Mouse (Mus musculus) activated CD4-positive, CD25-positive, alpha-beta regulatory T cell, adult 4 months (primary cell): ENCODE data around the gene Ror2. TPM values are rescaled to one million over a fixed set of nuclear protein-coding genes. Genes with fewer than 3 reads are reported as not detected.

Source experiments
- ATAC-seq: one replicate; pipeline ENCODE4 v1.8.0; 2017
- polyA plus RNA-seq, 2 experiments: library from polyadenylated mRNA; unstranded; fragments of 100-300 nt; shearing (Covaris generic); gene quantifications; one replicate each; pipeline ENCODE4 v1.2.1; 2017

Gene Ror2
- polyA plus RNA-seq, 2 experiments from 2014 or later: not detected

DNA sequence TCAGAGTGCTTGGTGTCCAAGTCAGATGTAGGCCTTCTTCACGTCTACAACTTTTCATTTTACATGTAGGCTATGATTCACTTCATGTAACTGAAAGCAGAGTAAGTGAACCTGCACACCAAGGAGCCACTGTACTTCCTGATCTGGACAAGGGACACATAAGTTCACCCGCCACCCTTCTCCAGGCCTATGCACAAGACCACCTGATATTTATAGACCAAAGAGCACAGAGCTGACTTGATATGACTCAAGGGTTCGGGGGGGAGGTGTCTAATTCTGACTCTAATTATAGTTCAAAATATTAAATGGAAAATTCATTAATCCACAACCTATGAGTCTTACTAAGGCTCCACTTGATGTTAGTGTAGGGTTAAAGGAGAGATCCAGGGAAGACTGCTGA lies 14.3 kb downstream of the Ror2 start:
- no peak for ATAC-seq

DNA sequence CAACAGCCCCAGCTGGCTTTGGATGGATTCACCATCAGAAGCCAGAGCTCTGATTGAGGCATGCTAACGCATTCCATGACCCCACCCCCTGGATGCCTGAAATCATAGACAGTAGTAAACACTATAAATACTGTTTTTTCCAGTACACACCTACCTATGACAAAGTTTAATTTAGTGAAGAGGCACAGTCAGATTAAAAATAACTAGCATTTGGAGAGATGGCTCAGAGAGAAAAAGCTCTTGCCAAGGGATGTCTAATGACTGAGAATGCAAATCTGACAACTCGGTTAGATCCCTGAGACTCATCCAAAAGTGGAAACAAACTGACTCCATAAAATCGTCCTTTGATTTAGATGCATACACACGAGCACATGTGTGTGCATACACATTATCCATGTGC lies 15.4 kb downstream of the Ror2 start:
- no peak for ATAC-seq

DNA sequence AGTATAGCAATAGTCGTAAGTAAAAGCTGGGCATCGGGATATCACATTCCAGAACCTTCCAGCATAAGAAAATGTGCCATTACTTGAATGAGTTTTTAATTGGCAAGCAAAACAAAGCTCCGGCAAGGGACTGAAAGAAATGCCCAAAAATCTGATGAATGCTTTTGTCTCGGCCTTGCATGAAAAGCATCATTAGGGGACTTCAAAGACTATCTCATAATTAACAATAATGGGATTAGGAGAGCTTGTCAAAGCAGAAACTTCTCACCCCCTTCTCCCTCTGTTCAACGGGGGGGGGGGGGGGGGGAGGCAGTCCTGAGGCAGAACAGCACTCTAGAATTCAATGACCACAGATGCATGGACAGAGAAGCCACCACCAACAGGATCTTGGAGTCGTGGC lies 17.4 kb downstream of the Ror2 start:
- ATAC-seq: no peak

DNA sequence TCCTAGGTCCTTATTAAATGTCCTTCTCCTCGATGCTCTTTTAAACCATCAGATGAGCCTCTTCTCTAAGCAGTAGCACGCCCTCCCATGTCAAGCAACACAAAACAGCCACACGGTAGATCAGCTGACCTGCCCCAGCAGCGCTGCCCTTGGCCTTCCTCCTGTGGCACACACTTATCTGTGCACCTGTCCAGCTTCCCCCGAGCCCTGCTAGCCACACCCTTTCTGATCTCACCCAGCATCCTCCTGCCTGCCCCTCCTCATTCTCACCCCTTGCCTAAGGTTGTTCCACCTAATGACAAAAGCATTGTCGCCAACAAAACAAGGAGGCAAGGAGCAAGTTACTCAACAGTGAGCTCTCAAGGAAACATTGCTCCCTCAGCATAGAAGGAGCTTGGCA lies 18.1 kb downstream of the Ror2 start:
- ATAC-seq: no peak

DNA sequence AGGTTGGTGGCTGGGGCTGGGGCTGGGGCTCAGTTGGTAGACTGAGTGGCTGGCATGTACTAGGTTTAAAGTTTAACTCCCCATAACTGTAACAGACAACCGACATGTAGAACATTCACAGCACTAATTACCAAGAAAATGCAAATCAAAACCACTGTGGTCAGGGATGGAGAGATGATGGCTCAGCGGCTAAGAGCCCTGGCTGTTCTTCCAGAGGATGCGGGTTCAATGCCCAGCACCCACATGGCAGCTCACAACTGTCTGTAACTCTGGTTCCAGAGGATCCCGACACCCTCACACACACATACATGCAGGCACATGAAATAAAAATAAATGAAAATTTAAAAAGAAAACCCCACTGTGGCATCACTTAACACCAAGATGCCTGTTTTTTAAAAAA lies 18.8 kb downstream of the Ror2 start:
- no peak for ATAC-seq

DNA sequence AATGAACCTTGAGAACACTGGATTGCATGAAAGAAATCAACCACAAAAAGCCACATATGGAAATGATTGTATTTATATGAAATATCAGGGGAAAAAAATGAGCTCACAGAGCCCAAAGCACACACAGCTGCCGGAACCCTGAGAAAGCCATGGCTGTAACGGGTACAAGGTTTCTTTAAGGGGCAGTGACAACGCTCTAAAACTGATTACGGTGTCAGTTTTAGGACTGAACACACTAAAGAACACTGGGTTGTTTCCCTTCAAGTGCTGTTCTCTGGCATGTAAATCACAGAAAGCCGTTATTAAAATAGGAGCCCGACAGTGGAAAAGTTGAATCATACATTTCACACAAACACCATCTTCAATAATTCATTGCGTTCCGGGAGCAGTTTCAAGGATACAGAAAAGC lies 19.4 kb downstream of the Ror2 start:
- no peak for ATAC-seq

DNA sequence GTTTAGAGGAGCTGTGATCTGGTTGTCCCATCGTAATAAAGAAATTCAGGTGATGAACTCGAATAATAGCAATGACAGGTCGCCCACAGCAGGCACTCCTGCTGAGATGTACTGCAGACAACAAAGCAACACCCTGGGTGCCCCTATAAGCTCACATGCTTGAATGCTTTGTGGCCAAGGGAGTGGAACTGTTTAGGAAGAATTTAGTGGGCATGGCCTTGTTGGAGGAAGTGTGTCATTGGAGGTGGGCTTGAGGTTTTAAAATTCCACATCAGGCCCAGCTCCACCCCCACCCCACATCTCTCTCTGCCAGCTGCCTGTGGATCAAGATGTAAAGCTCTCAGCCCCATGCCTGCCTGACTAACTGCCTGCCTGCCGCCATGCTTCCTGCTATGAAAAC lies 21.0 kb downstream of the Ror2 start:
- no peak for ATAC-seq

DNA sequence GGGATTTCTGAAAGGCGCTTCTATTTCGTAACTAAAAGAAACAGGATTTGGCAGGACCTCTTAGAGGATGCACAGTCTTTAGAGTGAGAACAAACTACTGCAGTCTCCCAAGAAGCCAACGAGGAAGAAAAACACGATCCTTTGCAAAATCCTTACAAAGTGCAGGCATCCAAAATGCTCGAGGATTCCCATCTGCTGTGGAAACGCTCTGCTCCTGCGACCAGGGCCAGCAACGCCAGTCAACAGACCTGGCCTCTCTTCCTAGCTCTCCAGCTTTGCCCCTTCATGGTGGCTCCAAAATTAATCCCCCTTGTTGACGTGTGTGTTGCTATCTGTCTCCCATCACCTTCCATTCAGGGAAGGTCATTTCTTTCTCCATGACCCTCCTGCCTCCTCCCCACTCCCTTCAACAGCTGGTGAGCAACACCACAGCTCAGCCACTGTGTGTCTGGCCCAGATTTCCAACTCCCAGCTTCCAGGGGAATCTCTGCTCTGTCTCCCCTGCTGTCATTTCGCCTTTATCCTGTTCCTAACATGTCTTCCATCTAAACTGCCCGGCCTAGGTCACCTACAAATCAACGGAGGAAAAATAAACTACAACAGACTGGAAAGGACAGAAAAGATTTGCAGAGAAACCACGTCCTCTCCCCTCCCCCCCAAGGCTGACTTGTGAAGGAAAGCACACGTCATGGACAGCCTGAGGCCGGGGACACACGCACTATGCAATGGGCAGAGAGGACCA lies 23.2 kb downstream of the Ror2 start:
- no peak for ATAC-seq

DNA sequence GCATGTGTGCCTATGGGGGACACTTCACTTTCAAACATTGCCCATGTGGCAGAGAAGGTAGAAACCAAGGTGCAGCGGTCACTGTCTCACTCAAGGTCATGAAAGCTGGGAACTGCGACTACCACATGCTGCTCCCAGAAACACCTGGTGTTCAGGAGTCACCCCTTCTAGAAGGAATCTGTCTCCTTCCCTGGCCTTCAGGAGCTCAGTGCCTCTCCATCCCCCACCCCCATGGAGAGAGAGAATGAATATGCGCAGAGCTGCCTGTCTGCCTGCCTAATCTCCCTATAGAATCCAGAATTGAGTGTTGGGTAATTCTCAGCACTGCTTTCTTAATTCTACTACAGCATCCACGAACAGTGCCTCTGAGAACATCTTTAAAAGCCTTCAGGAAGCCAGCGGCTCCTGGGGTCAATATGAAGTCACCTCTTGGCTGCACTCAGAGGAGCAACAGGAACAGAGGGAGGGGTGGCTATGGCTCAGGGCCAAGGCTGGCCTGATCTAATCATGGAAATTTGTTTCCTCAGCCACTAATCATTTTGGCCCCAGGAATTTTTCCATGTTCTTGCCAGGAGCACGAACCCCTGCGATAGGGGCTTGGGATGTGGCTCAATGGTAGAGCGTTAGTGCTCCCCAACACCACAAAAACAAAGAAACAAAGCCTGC lies 24.7 kb downstream of the Ror2 start:
- ATAC-seq: no peak

DNA sequence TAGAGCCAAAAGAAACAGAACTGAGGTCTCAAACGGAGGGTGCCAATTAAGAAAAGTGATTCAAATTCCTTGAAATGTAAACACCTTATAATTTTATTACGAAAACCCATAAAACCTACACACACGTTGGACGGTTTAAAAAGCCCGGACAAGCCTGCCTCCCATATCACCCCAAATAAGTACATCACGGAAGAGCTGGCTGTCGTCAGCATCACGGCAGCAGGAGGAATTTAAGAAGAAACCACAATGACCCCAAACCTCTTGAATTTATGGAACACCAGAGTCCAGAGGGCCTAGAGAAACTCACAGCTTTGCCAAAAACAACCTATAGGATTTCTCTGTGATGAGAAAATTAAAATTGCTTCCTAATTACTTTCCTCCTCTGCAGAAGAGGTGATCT lies 27.0 kb downstream of the Ror2 start:
- ATAC-seq: no peak

DNA sequence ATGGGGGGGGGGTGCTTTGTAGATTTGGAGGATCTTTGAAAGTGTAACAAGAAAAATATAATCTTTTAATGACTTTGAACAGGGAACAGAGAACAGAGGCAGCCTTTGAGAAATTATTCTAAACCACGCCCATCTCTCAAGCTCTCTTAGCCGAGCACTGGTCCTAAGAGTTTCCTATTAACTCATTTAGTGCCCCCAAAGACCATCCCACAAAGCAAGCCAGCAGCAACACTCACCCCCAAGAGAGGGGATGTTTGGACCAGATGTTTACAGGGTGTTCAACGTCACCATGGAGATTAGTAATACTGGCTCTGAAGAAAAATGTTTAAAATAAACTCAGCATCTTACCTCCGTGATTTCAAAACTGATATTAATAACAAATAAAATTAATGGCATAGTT lies 27.4 kb downstream of the Ror2 start:
- ATAC-seq: no peak

DNA sequence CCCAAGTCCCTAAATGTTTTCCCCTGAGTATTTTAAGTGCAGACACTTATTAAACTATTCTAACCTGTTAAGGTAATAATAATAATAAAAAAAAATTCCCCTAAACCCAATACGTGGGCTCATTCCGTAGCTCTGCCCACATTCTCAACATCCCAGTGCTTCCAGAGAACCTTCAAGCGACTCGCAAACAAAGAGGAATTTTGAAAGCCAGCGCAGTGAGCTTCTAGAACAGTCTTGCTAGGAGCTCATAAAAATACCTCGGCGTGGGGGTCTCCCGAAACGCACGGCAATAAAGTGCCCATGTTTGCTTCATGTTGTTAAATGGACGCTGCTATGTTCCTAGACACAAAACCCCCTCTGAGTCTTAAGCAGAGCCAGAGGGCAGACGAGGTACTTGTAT lies 32.7 kb downstream of the Ror2 start:
- ATAC-seq: no peak

DNA sequence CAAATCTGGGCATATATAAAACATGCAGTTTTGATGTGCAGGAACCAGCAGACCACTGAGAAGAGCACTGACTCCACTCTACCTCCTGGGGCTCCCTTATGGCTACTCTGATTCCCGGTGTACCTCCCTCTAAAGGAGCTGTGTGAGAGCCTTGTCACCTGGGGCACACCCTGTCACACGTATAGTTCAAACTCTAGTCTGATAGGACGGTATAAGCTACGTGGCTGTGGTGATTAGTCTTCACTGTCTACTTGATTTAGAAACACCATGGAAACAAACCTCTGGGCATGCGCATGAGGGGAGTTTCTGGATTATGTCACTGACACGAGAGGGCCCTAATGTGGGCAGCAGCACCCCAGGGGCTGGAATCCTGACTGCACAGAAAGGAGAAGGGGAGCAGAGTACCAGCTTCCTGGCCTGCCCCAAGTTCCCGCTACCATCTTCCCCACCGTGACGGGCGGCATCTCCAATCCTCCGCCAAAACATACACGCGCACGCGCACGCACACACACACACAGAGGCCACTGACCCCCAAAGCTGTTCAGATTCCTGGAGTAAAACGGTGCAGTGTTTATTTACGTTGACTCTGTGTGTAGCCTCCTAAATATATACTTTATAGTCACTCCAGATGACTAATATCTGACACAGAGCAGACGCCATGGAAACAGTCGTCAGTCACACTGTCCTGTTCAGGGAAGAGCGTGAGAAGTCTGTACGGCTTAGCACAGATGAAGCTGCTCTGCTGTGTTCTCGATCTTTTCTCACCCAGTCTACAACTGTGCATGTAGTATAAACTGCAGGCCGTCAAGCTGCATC lies 37.1 kb downstream of the Ror2 start:
- no peak for ATAC-seq

DNA sequence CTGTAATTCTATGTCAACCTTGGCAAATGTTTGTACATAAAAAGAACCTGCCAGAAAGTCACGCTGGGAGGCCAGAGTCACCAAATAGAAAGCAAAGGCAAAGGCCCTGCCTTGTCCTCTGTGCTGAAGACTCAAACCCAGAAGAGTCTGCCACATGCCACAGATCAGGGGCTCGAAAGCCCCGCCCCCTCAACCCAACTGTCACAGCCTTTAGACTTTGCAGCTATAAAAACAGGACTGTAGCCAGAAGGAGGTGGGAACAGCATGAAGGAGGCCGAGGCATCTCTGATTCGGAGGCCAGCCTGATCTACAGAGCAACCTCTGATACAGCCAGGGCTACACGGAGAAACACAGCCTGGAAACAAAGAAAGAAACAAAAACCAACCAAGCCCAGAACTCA lies 37.8 kb downstream of the Ror2 start:
- no peak for ATAC-seq

DNA sequence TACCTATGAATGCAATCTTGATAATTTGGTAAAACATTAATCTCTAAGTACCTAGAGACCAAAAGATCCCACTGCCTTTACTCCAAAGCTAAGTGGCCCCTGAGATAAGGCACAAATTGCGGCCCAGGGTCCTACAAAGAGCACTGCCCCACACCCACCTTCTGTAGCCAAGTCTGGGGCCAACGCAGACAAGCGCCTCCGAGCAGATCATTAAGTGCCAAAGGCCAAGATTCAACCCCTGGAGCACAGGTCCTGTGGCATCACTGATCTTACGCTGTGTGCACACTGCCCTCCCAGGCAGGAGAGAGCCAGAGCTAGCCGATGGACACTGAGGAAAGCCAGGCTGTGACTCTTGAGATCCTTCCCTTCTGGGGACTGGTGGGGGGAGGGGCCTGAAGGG lies 38.7 kb downstream of the Ror2 start:
- no peak for ATAC-seq

DNA sequence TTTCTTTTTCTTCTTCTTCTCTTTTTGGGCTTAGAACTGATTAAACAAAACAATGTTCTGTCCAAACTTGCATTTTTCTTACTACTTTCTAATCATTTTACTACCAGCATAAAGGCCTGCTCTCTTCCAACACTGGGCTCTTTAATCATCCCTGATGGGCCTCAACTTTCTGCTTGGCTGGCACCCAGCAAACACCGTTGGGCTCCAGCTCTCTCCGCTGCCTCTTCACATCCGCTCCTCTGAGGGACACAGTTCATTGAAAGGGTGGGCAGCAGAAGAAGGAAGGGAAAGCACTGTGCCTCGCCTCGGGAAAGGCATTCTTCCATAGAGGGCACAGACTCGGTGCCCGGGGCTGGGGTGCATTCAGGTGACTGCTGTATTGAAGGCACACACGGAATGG lies 41.8 kb downstream of the Ror2 start:
- ATAC-seq: no peak

DNA sequence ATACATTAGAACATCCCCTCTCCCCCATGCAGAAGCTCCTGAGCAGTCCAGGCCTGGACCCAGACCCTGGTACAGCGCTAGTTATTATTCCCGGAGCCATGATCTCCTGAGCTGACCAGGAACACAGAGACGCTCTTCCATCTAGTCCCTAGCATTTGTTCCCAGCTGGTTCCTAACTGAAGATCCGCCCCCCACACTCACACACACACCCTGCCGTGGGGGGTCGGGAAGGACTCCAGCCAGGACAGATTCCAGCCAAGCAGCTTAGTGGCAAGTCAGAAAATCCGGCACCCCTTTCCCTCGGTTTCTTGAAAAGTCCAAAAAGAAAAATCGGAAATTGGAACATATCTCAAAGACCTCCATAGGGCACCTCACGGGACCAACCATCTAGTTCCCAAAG lies 48.5 kb downstream of the Ror2 start:
- ATAC-seq: no peak

DNA sequence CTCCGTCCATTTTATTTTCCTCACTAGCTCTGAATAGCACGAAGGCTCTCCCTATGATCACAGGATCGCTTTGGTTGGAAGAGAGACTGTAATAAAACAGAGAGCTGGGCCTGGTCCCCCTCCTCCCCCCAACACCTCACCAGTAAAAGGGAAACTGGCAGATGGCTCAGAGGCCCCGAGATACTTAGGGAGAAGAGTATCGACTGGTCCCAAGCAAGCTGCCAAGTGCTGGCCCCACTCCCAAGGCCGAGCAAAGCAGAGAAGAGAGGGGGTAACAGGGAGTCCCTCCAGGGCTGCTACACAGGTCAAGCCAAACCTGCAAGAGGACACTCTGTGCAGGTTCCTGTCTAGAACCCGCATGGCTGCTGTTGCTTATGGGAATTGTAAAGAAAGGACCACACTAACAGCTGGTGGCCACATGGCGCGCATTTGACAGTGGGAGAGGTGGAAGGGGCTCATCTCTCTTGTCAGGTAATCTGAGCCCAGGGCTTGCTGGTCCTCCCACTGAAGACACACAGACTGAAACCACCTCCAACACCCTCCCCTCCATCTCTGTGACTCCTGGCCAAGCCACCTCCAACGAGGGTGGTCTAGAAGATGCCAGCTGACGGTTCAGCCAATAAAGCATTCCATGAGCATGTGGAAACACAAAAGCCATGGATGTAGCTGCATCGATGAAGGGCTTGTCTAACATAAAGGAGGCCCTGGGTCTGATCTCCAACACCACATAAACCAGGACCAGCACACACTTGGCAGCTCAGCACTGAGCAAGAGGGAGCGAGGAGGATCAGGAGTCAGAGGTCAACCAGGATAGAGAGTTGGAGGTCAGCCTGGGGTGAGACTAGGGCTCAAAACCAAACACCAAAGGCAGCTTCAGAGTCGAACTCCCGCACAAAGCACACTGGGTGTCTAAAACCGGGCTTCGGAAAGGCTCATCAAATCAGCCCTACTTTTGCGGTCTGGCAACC lies 49.2 kb downstream of the Ror2 start:
- ATAC-seq: no peak

DNA sequence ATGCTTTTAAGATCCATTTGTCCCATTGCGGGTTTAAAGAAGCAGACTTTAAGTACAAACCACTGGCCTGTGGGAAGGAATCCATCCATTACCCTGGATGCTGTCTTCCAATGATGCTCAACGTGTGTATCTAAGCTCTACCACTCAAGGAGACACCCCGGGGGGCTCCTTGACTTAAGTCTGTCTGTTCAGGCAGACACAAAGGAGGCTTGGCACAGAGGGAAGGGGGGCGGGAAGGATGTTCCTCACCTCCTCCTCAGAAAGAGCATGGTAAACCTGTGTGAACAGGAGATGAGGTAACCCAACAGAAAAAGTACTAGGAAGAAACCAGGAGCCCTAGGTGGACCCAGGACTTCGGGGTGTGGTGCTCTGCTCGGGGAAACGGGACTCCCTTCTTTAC lies 50.0 kb downstream of the Ror2 start:
- no peak for ATAC-seq

DNA sequence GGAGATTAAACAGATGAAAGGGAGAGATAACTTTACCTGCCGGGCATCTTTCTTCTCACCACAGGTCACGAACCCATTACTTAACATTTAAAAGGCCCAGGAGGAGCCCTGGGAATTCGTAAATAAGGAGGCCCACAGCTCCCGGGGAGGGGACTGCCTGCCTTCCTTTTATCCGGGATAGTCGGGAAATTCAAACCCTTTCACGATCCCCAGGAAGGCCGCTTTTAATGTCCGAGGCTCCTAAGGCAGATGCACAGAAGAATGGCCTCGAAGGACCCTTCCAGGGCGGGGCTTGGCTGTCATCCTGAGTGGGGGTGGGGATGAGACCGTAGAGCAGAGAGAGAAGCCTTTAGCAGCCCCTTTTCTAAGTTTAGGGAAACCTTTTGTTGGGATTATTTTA lies 51.1 kb downstream of the Ror2 start:
- no peak for ATAC-seq

DNA sequence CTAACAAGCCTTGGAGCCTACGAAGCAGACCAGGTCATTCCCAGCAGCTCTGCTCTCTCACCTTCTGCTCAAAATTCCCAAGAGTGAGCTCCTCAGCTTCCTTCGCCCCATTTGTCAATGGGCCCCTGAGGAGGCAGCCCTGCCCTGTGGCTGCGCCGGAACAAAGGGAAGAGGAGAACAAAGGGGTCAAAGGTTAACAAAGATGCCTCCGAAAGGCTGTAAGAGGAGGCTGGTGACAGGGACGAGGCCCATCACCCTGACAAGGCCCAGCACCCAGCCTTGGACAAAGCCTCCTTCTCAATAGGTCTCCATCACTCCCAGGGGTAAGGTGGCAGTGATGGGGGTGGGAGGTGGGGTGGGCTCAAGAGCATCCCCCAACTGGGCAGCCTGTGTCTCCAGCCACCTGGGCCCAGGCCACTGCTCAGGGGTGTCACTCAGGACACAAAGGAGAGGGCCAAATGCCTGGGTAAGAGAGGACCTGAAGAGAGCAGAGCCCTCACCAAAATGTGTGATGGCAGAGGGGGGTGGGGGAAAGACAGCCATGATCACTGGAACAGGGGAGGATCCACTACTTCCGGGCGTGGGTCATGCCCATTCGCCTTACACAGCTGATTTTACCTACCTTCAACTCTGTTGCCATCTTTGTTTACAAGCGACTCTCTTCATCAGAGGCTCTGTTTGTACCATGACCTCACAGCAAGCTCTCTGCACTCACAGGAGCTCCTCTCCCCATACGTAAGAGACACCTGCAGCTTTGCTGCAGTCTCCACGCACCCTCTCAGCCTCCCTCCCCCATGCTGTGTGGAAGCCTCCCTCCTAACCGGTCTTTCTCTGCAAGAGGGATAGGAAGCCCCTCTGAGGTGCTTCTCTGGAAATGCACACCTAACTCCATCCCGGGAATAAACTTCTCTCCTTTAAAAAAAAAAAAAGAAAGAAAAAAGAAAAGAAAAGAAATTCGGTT lies 51.8 kb downstream of the Ror2 start:
- ATAC-seq: no peak
